17 mouse cellular contexts compared by ENCODE assay signal in genomic region chr2:11208263-11208662, GRCm38 (mm10).
"Had no signal": no experiment of that assay in that cellular context is flagged by ENCODE, and none has a peak within 500 bp of the region (broad histone marks: within the 10 kb centered on the region; RNA-seq: fewer than 3 reads in every experiment).

No protein-coding gene starts in this region.

- H3K4me1 ChIP-seq: limb, embryonic 15.5 days; lung, embryonic 15.5 days; neural tube, embryonic 12.5 days; stomach, embryonic 15.5 days had no signal

- H3K27me3 ChIP-seq: kidney, embryonic 15.5 days; limb, embryonic 15.5 days; liver, embryonic 13.5 days; lung, embryonic 15.5 days; neural tube, embryonic 12.5 days; stomach, embryonic 15.5 days had no signal

- H3K9me3 ChIP-seq: kidney, embryonic 15.5 days; limb, embryonic 15.5 days; liver, embryonic 13.5 days; lung, embryonic 15.5 days; midbrain, embryonic 10.5 days; neural tube, embryonic 12.5 days; stomach, embryonic 15.5 days had no signal

- DNase-seq: kidney, adult 18-20 months; kidney, postnatal 14 days; liver, embryonic 13.5 days; liver, postnatal 0 days; lung, postnatal 14 days; midbrain, embryonic 14.5 days; retina, postnatal 1 day; right cerebral cortex, postnatal 4 days had no signal

- H3K27ac ChIP-seq: kidney, embryonic 15.5 days; left cerebral cortex, adult 2 months; limb, embryonic 15.5 days; liver, embryonic 13.5 days; lung, embryonic 15.5 days; macrophage; midbrain, embryonic 10.5 days; neural tube, embryonic 12.5 days; stomach, embryonic 15.5 days had no signal

- H3K36me3 ChIP-seq: kidney, embryonic 15.5 days; limb, embryonic 15.5 days; liver, embryonic 13.5 days; lung, embryonic 15.5 days; midbrain, embryonic 10.5 days; neural tube, embryonic 12.5 days; stomach, embryonic 15.5 days had no signal

- ATAC-seq: liver, postnatal 0 days had no signal

- H3K9ac ChIP-seq: kidney, embryonic 15.5 days; limb, embryonic 15.5 days; liver, embryonic 13.5 days; liver, postnatal 0 days; lung, embryonic 15.5 days; neural tube, embryonic 12.5 days; stomach, embryonic 15.5 days had no signal

- H3K4me2 ChIP-seq: kidney, embryonic 15.5 days; limb, embryonic 15.5 days; liver, embryonic 13.5 days; lung, embryonic 15.5 days; neural tube, embryonic 12.5 days; stomach, embryonic 15.5 days had no signal

- H3K4me3 ChIP-seq: kidney, embryonic 15.5 days; left cerebral cortex, adult 2 months; limb, embryonic 15.5 days; liver, embryonic 13.5 days; lung, embryonic 15.5 days; midbrain, embryonic 10.5 days; myocyte; neural tube, embryonic 12.5 days; stomach, embryonic 15.5 days had no signal
